Mouse (Mus musculus) small intestine, adult 2 months (tissue): Measurements from ENCODE around the gene Gpr31b.
A peak's percentile ranks its signal among the peaks of the same experiment; 100 is the strongest.
"Not testable (repeated sequence)": the region's sequence is repeated elsewhere in the genome, so short reads cannot be mapped to it uniquely, and the experiment has no call there.

Experiments used
- CTCF ChIP-seq: fragments of 200-500 bp; IDR thresholded peaks from 2 replicates; pipeline ENCODE4 v1.5.1; 2012; ENCODE audit warnings: low read depth, mild to moderate bottlenecking, control low read depth, inconsistent platforms, low read length, moderate library complexity, mixed read lengths; ENCODE audit not compliant: insufficient replicate concordance, insufficient read length; ENCODE audit errors: extremely low read depth
- POLR2A ChIP-seq: fragments of 200-500 bp; IDR thresholded peaks from 2 replicates; pipeline ENCODE4 v1.6.1; 2012; ENCODE audit warnings: low read depth, mild to moderate bottlenecking, control low read depth, inconsistent platforms, low read length, moderate library complexity

DNA sequence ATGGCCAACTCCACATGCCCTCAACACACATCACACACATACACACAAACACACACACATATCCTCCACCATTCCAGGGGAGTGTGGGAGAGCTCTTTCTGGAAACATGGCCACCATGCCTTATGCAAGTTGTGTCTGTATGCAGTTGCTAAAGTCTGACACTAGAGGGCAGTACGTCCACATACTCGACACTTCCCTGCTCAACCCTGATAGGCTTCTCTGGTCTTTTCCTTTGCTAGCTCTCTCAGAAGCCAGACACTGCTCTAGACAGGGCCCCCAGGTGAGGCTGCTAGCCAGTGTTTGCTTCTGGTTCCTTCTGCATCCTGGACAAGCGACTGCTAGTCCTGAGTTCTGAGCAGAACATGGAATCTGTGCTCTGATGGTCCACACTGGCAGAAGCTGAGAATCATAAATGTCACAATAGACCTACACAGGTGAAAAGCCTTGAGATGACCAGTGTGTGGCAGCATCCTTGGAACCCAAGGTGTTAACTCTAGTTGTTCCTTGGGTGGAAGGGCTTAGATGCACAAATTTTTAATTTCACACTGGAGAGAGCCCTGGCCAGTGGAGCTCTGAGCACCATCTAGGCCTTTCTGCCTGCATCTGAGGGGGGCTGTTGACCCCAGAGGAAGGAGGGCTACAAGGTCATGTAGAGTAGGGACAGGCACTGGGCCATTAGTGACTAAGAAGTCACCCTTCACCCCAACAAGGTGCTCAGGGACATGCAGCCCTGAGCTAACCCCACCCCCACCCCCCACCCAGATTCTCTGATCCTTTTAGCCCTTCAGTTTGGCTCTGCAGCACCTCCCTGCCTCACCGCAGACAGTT is 8.0 kb downstream of the Gpr31b start:
- TF ChIP-seq CTCF, result peak; percentile 29; the same call in 1 of the 2 replicates
- not testable (repeated sequence) for TF ChIP-seq POLR2A
